ENCODE assay signal across 8 mouse cellular contexts in genomic region chr19:8722021-8722420, GRCm38 (mm10). TPM values are rescaled to one million over a fixed set of nuclear protein-coding genes. Genes with fewer than 3 reads are reported as not detected.
DNase-seq lines count a peak whose midpoint lies in the region; ATAC-seq and TF ChIP-seq lines count a peak whose summit lies in the region.

No protein-coding gene starts in this region.

- no peaks in the 10 kb centered on the region for H3K9me3 ChIP-seq in embryonic facial prominence, embryonic 15.5 days (replicated peaks)
- no peaks in the 10 kb centered on the region for H3K9me3 ChIP-seq in limb, embryonic 13.5 days
- no peaks in the 10 kb centered on the region for H3K9me3 ChIP-seq in neural tube, embryonic 15.5 days (replicated peaks)

- no peak for ATAC-seq in embryonic facial prominence, embryonic 15.5 days (ENCODE audit: insufficient number of reproducible peaks, low FRiP score, low TSS enrichment, low read depth)
- ATAC-seq in limb, embryonic 13.5 days (ENCODE audit: low FRiP score, low read depth): no peak
- ATAC-seq in neural tube, embryonic 15.5 days (ENCODE audit: low FRiP score): no peak; the same call in 1 of the 2 replicates
- no peak for ATAC-seq in erythroid progenitor cell, adult 5-6 weeks (replicated peaks; ENCODE audit: low FRiP score, poor library complexity, severe bottlenecking)

- peak overlapping the region; percentile 96 for H3K27ac ChIP-seq in layer of hippocampus, adult 2 months
- H3K27ac ChIP-seq in embryonic facial prominence, embryonic 15.5 days (replicated peaks): 0 out of 2 replicates have a peak overlapping the region, but pooled peaks have one; percentile 97
- peak overlapping the region; percentile 97; the same call in 1 of the 2 replicates for H3K27ac ChIP-seq in limb, embryonic 13.5 days
- peak overlapping the region; percentile 96 for H3K27ac ChIP-seq in neural tube, embryonic 15.5 days (replicated peaks)

- H3K4me3 ChIP-seq in layer of hippocampus, adult 2 months: peak overlapping the region; percentile 71
- peak overlapping the region; percentile 79 for H3K4me3 ChIP-seq in embryonic facial prominence, embryonic 15.5 days (replicated peaks)
- H3K4me3 ChIP-seq in limb, embryonic 13.5 days: peak overlapping the region; percentile 83
- H3K4me3 ChIP-seq in neural tube, embryonic 15.5 days (replicated peaks): peak overlapping the region; percentile 70

- WGBS in embryonic facial prominence, embryonic 15.5 days: 46% methylated on average over 4 of the region's 4 CpGs
- 51% methylated on average over 4 of the region's 4 CpGs for WGBS in limb, embryonic 13.5 days
- 55% methylated on average over 4 of the region's 4 CpGs for WGBS in neural tube, embryonic 15.5 days

- no peaks in the 10 kb centered on the region for H3K27me3 ChIP-seq in embryonic facial prominence, embryonic 15.5 days
- no peaks in the 10 kb centered on the region for H3K27me3 ChIP-seq in limb, embryonic 13.5 days
- no peaks in the 10 kb centered on the region for H3K27me3 ChIP-seq in neural tube, embryonic 15.5 days (replicated peaks)

- no peak for TF ChIP-seq CTCF in layer of hippocampus, adult 2 months (conservative IDR thresholded peaks at IDR 0.05)

- no peak for DNase-seq in layer of hippocampus, adult 2 months (ENCODE audit: low spot score in 2 of 2)
- no peak for DNase-seq in layer of hippocampus, postnatal 36 days
- no peak for DNase-seq in urinary bladder, postnatal 25 days (ENCODE audit: low spot score)
- DNase-seq in layer of hippocampus, postnatal 14 days (ENCODE audit: low spot score in 2 of 2): no peak

- peaks cover 29% of the 10 kb centered on the region for H3K4me1 ChIP-seq in embryonic facial prominence, embryonic 15.5 days
- H3K4me1 ChIP-seq in limb, embryonic 13.5 days: peaks cover 33% of the 10 kb centered on the region
- H3K4me1 ChIP-seq in neural tube, embryonic 15.5 days: peaks cover 39% of the 10 kb centered on the region

- H3K9ac ChIP-seq in embryonic facial prominence, embryonic 15.5 days: peak overlapping the region; percentile 89
- H3K9ac ChIP-seq in limb, embryonic 13.5 days: peak overlapping the region; percentile 81
- peak overlapping the region; percentile 89 for H3K9ac ChIP-seq in neural tube, embryonic 15.5 days (replicated peaks)

- H3K36me3 ChIP-seq in embryonic facial prominence, embryonic 15.5 days: peaks cover 27% of the 10 kb centered on the region
- H3K36me3 ChIP-seq in limb, embryonic 13.5 days: peaks cover 29% of the 10 kb centered on the region
- peaks cover 25% of the 10 kb centered on the region for H3K36me3 ChIP-seq in neural tube, embryonic 15.5 days

- peak overlapping the region; percentile 50 for H3K4me2 ChIP-seq in embryonic facial prominence, embryonic 15.5 days (replicated peaks)
- H3K4me2 ChIP-seq in limb, embryonic 13.5 days (replicated peaks): peak overlapping the region; percentile 79
- H3K4me2 ChIP-seq in neural tube, embryonic 15.5 days: peak overlapping the region; percentile 67

RNA-seq across cellular contexts. Expression of gene Slc3a2, which starts 1.1 kb away (rescaled TPM):
- total RNA-seq in layer of hippocampus, adult 2 months (2021): 100 to 1,000 TPM; 149 to 151 TPM
- 100 to 1,000 TPM; 146 to 149 TPM for total RNA-seq in layer of hippocampus, postnatal 36 days (2021)
- 122 and 128 TPM in 2 replicates for polyA plus RNA-seq in embryonic facial prominence, embryonic 15.5 days (2015; fragmentation: Nextera tagmentation; extraction: Ambion mirVana)
- polyA plus RNA-seq in limb, embryonic 13.5 days (2015; fragmentation: Nextera tagmentation; extraction: Ambion mirVana): 101 and 103 TPM in 2 replicates
- polyA plus RNA-seq in neural tube, embryonic 15.5 days (2015; fragmentation: Nextera tagmentation; extraction: Ambion mirVana): 158 and 159 TPM in 2 replicates
- 198 and 206 TPM in 2 replicates for total RNA-seq in erythroid progenitor cell, adult 5-6 weeks (2015; ENCODE audit: low replicate concordance)
- total RNA-seq in erythroid progenitor cell, adult 5-6 weeks (2017; ENCODE audit: low replicate concordance): 242 and 266 TPM in 2 replicates
- 100 to 1,000 TPM; 188 to 200 TPM for total RNA-seq in layer of hippocampus, postnatal 14 days (2021)

RNA-seq across cellular contexts. Expression of gene Wdr74, which starts 13.6 kb away (rescaled TPM):
- total RNA-seq in layer of hippocampus, adult 2 months (2021): 10 to 100 TPM; 47.4 to 55.0 TPM
- 10 to 100 TPM; 51.0 to 52.3 TPM for total RNA-seq in layer of hippocampus, postnatal 36 days (2021)
- polyA plus RNA-seq in embryonic facial prominence, embryonic 15.5 days (2015; fragmentation: Nextera tagmentation; extraction: Ambion mirVana): 89.0 and 90.8 TPM in 2 replicates
- polyA plus RNA-seq in limb, embryonic 13.5 days (2015; fragmentation: Nextera tagmentation; extraction: Ambion mirVana): 98.7 TPM in 2 replicates
- polyA plus RNA-seq in neural tube, embryonic 15.5 days (2015; fragmentation: Nextera tagmentation; extraction: Ambion mirVana): 91.0 and 95.2 TPM in 2 replicates
- total RNA-seq in erythroid progenitor cell, adult 5-6 weeks (2015; ENCODE audit: low replicate concordance): 22.0 and 28.9 TPM in 2 replicates
- total RNA-seq in erythroid progenitor cell, adult 5-6 weeks (2017; ENCODE audit: low replicate concordance): 10.7 and 15.0 TPM in 2 replicates
- total RNA-seq in layer of hippocampus, postnatal 14 days (2021): 10 to 100 TPM; 39.9 to 47.9 TPM

RNA-seq across cellular contexts. Expression of gene 1700092M07Rik, which starts 18.5 kb away (rescaled TPM):
- total RNA-seq in layer of hippocampus, adult 2 months (2021): 1 to 10 TPM; 1.5 to 3.4 TPM
- total RNA-seq in layer of hippocampus, postnatal 36 days (2021): 1 to 10 TPM; 1.3 to 1.4 TPM
- 0.70 and 1.2 TPM in 2 replicates for polyA plus RNA-seq in embryonic facial prominence, embryonic 15.5 days (2015; fragmentation: Nextera tagmentation; extraction: Ambion mirVana)
- polyA plus RNA-seq in limb, embryonic 13.5 days (2015; fragmentation: Nextera tagmentation; extraction: Ambion mirVana): 2.1 TPM in 2 replicates
- polyA plus RNA-seq in neural tube, embryonic 15.5 days (2015; fragmentation: Nextera tagmentation; extraction: Ambion mirVana): 1.5 and 2.2 TPM in 2 replicates
- not detected in 2 replicates for total RNA-seq in erythroid progenitor cell, adult 5-6 weeks (2015; ENCODE audit: low replicate concordance)
- not detected in 2 replicates for total RNA-seq in erythroid progenitor cell, adult 5-6 weeks (2017; ENCODE audit: low replicate concordance)
- 1 to 10 TPM; 1.8 to 2.0 TPM for total RNA-seq in layer of hippocampus, postnatal 14 days (2021)

RNA-seq across cellular contexts. Expression of gene Stx5a, which starts 19.2 kb away (rescaled TPM):
- total RNA-seq in layer of hippocampus, adult 2 months (2021): 10 to 100 TPM; 69.5 to 78.4 TPM
- 10 to 100 TPM; 67.4 to 76.3 TPM for total RNA-seq in layer of hippocampus, postnatal 36 days (2021)
- 168 and 175 TPM in 2 replicates for polyA plus RNA-seq in embryonic facial prominence, embryonic 15.5 days (2015; fragmentation: Nextera tagmentation; extraction: Ambion mirVana)
- 194 and 205 TPM in 2 replicates for polyA plus RNA-seq in limb, embryonic 13.5 days (2015; fragmentation: Nextera tagmentation; extraction: Ambion mirVana)
- polyA plus RNA-seq in neural tube, embryonic 15.5 days (2015; fragmentation: Nextera tagmentation; extraction: Ambion mirVana): 124 and 127 TPM in 2 replicates
- 67.0 and 97.7 TPM in 2 replicates for total RNA-seq in erythroid progenitor cell, adult 5-6 weeks (2015; ENCODE audit: low replicate concordance)
- 119 and 128 TPM in 2 replicates for total RNA-seq in erythroid progenitor cell, adult 5-6 weeks (2017; ENCODE audit: low replicate concordance)
- total RNA-seq in layer of hippocampus, postnatal 14 days (2021): 10 to 100 TPM; 64.5 to 71.4 TPM

RNA-seq across cellular contexts. Expression of gene Nxf1, which starts 34.9 kb away (rescaled TPM):
- total RNA-seq in layer of hippocampus, adult 2 months (2021): 100 to 1,000 TPM; 102 to 106 TPM
- 100 to 1,000 TPM in 1 of 2 experiments, 10 to 100 TPM in 1; 99.8 to 119 TPM for total RNA-seq in layer of hippocampus, postnatal 36 days (2021)
- 175 and 192 TPM in 2 replicates for polyA plus RNA-seq in embryonic facial prominence, embryonic 15.5 days (2015; fragmentation: Nextera tagmentation; extraction: Ambion mirVana)
- polyA plus RNA-seq in limb, embryonic 13.5 days (2015; fragmentation: Nextera tagmentation; extraction: Ambion mirVana): 214 and 217 TPM in 2 replicates
- polyA plus RNA-seq in neural tube, embryonic 15.5 days (2015; fragmentation: Nextera tagmentation; extraction: Ambion mirVana): 127 and 140 TPM in 2 replicates
- total RNA-seq in erythroid progenitor cell, adult 5-6 weeks (2015; ENCODE audit: low replicate concordance): 462 and 487 TPM in 2 replicates
- total RNA-seq in erythroid progenitor cell, adult 5-6 weeks (2017; ENCODE audit: low replicate concordance): 79.9 and 80.3 TPM in 2 replicates
- 10 to 100 TPM; 79.3 to 91.9 TPM for total RNA-seq in layer of hippocampus, postnatal 14 days (2021)
